Mouse (Mus musculus): ENCODE measurements at regions not wholly inside any gene's neighbourhood (a gene's known extent, or its start where the extent isn't known, plus 50 kb on each side); places are given as distances from the start of the nearest gene placed in this dataset.

GRCm38 (mm10) chr8:9050740-9051475 is 360.6 kb upstream of the Arglu1 start:
- 40% methylated on average over 11 of the region's 11 CpGs for WGBS
- no peak for TF ChIP-seq EP300 (IDR thresholded peaks at IDR 0.05; ENCODE audit: low read depth)
- no peak for TF ChIP-seq CTCF (IDR thresholded peaks at IDR 0.05; ENCODE audit: low read depth)
- peak overlapping the region; percentile 21; the same call in 1 of the 2 replicates for H3K4me2 ChIP-seq (ENCODE audit: low read depth, low read length)
- no peak overlapping the region for H3K9ac ChIP-seq (replicated peaks; ENCODE audit: low read depth, low read length)
- DNase-seq (ENCODE audit: low spot score) (no peak), ATAC-seq (ENCODE audit: insufficient read depth, low read depth) (no peak)
- no peak overlapping the region for H3K4me3 ChIP-seq (ENCODE audit: low read depth, low read length)
- no peak overlapping the region for H3K27ac ChIP-seq (ENCODE audit: low read depth)
- no peaks in the 10 kb centered on the region for H3K9me3 ChIP-seq (replicated peaks; ENCODE audit: control insufficient read depth, low read length)
- 0 out of 2 replicates have a peak, but pooled peaks cover 4% of the 10 kb centered on the region for H3K4me1 ChIP-seq (ENCODE audit: control insufficient read depth, insufficient read depth)
- H3K36me3 ChIP-seq (replicated peaks; ENCODE audit: control insufficient read depth, insufficient read depth, low read length), result no peaks in the 10 kb centered on the region
- no peaks in the 10 kb centered on the region for H3K27me3 ChIP-seq (ENCODE audit: control insufficient read depth, insufficient read depth, low read length)

GRCm38 (mm10) chr8:9048116-9048515 is 357.8 kb upstream of the Arglu1 start:
- Histone ChIP-seq H3K4me1 (ENCODE audit: control insufficient read depth, insufficient read depth) (0 out of 2 replicates have a peak, but pooled peaks cover 4% of the 10 kb centered on the region), H3K4me2 (ENCODE audit: low read depth, low read length) (no peak overlapping the region), H3K27ac (ENCODE audit: low read depth) (no peak overlapping the region), H3K9ac (replicated peaks; ENCODE audit: low read depth, low read length) (no peak overlapping the region), H3K27me3 (ENCODE audit: control insufficient read depth, insufficient read depth, low read length) (no peaks in the 10 kb centered on the region), H3K36me3 (replicated peaks; ENCODE audit: control insufficient read depth, insufficient read depth, low read length) (no peaks in the 10 kb centered on the region), H3K4me3 (ENCODE audit: low read depth, low read length) (no peak overlapping the region), H3K9me3 (replicated peaks; ENCODE audit: control insufficient read depth, low read length) (no peaks in the 10 kb centered on the region)
- no peak for ATAC-seq (ENCODE audit: insufficient read depth, low read depth)
- TF ChIP-seq EP300 (IDR thresholded peaks at IDR 0.05; ENCODE audit: low read depth) (no peak), CTCF (IDR thresholded peaks at IDR 0.05; ENCODE audit: low read depth) (no peak)
- WGBS, result 37% methylated on average over 14 of the region's 14 CpGs
- DNase-seq (ENCODE audit: low spot score), result no peak

- H3K4me1 ChIP-seq (ENCODE audit: control insufficient read depth, insufficient read depth), result no peaks in the 10 kb centered on the region
- no peak overlapping the region for H3K4me2 ChIP-seq (ENCODE audit: low read depth, low read length)
- no peaks in the 10 kb centered on the region for H3K9me3 ChIP-seq (replicated peaks; ENCODE audit: control insufficient read depth, low read length)
- no peak for DNase-seq (ENCODE audit: low spot score)
- no peaks in the 10 kb centered on the region for H3K27me3 ChIP-seq (ENCODE audit: control insufficient read depth, insufficient read depth, low read length)
- no peak overlapping the region for H3K27ac ChIP-seq (ENCODE audit: low read depth)
- TF ChIP-seq CTCF (IDR thresholded peaks at IDR 0.05; ENCODE audit: low read depth), result no peak
- no peak for TF ChIP-seq EP300 (IDR thresholded peaks at IDR 0.05; ENCODE audit: low read depth)
- ATAC-seq (ENCODE audit: insufficient read depth, low read depth), result no peak
- no peaks in the 10 kb centered on the region for H3K36me3 ChIP-seq (replicated peaks; ENCODE audit: control insufficient read depth, insufficient read depth, low read length)
- no peak overlapping the region for H3K4me3 ChIP-seq (ENCODE audit: low read depth, low read length)
- no peak overlapping the region for H3K9ac ChIP-seq (replicated peaks; ENCODE audit: low read depth, low read length)
- 41% methylated on average over 10 of the region's 10 CpGs for WGBS
Measured at GRCm38 (mm10) chr8:9042835-9043792, 352.8 kb upstream of the Arglu1 start.

- Histone ChIP-seq H3K4me3 (ENCODE audit: low read depth, low read length) (no peak overlapping the region), H3K36me3 (replicated peaks; ENCODE audit: control insufficient read depth, insufficient read depth, low read length) (no peaks in the 10 kb centered on the region), H3K27ac (ENCODE audit: low read depth) (no peak overlapping the region), H3K27me3 (ENCODE audit: control insufficient read depth, insufficient read depth, low read length) (no peaks in the 10 kb centered on the region), H3K9me3 (replicated peaks; ENCODE audit: control insufficient read depth, low read length) (no peaks in the 10 kb centered on the region), H3K4me2 (ENCODE audit: low read depth, low read length) (no peak overlapping the region), H3K4me1 (ENCODE audit: control insufficient read depth, insufficient read depth) (no peaks in the 10 kb centered on the region), H3K9ac (replicated peaks; ENCODE audit: low read depth, low read length) (no peak overlapping the region)
- ATAC-seq (ENCODE audit: insufficient read depth, low read depth) (no peak), DNase-seq (ENCODE audit: low spot score) (no peak)
- 80% methylated on average over 4 of the region's 4 CpGs for WGBS
- no peak for TF ChIP-seq CTCF (IDR thresholded peaks at IDR 0.05; ENCODE audit: low read depth)
- TF ChIP-seq EP300 (IDR thresholded peaks at IDR 0.05; ENCODE audit: low read depth), result no peak
Measured at GRCm38 (mm10) chr8:9029156-9029555, 338.8 kb upstream of the Arglu1 start.

- no peak overlapping the region for H3K4me2 ChIP-seq (ENCODE audit: low read depth, low read length)
- no peaks in the 10 kb centered on the region for H3K36me3 ChIP-seq (replicated peaks; ENCODE audit: control insufficient read depth, insufficient read depth, low read length)
- no peaks in the 10 kb centered on the region for H3K27me3 ChIP-seq (ENCODE audit: control insufficient read depth, insufficient read depth, low read length)
- no peaks in the 10 kb centered on the region for H3K4me1 ChIP-seq (ENCODE audit: control insufficient read depth, insufficient read depth)
- H3K4me3 ChIP-seq (ENCODE audit: low read depth, low read length), result no peak overlapping the region
- no peaks in the 10 kb centered on the region for H3K9me3 ChIP-seq (replicated peaks; ENCODE audit: control insufficient read depth, low read length)
- H3K27ac ChIP-seq (ENCODE audit: low read depth), result no peak overlapping the region
- ATAC-seq (ENCODE audit: insufficient read depth, low read depth) (no peak), DNase-seq (ENCODE audit: low spot score) (no peak)
- no peak for TF ChIP-seq CTCF (IDR thresholded peaks at IDR 0.05; ENCODE audit: low read depth)
- TF ChIP-seq EP300 (IDR thresholded peaks at IDR 0.05; ENCODE audit: low read depth), result no peak
- H3K9ac ChIP-seq (replicated peaks; ENCODE audit: low read depth, low read length), result no peak overlapping the region
- WGBS, result 73% methylated on average over 4 of the region's 4 CpGs
Measured at GRCm38 (mm10) chr8:9027672-9028071, 337.4 kb upstream of the Arglu1 start.
